Mouse (Mus musculus) stomach, embryonic 15.5 days (tissue): ENCODE data around the gene Cd28. TPM values are rescaled to one million over a fixed set of nuclear protein-coding genes. Genes with fewer than 3 reads are reported as not detected.

Source experiments
- ATAC-seq: fragments of 200-750 bp; cut with Nextera tagmentation; 2 replicates; pipeline ENCODE4 v1.8.0; 2017; ENCODE audit warnings: low read depth, moderate number of reproducible peaks, moderate TSS enrichment; ENCODE audit not compliant: insufficient read depth, low FRiP score
- H3K27ac ChIP-seq: fragments of 300-500 bp; sonication (generic); 2 replicates; pipeline ENCODE4 v1.5.1; 2015; ENCODE audit warnings: mild to moderate bottlenecking, inconsistent platforms
- H3K27me3 ChIP-seq: fragments of 300-500 bp; sonication (generic); replicated peaks from 2 replicates; pipeline ENCODE4 v1.6.1; 2015; ENCODE audit warnings: inconsistent platforms
- H3K36me3 ChIP-seq: fragments of 300-500 bp; sonication (generic); 2 replicates; pipeline ENCODE4 v1.6.1; 2015; ENCODE audit warnings: inconsistent platforms
- H3K4me1 ChIP-seq: fragments of 300-500 bp; sonication (generic); 2 replicates; pipeline ENCODE4 v1.6.1; 2015; ENCODE audit warnings: inconsistent platforms
- H3K4me2 ChIP-seq: fragments of 300-500 bp; sonication (generic); 2 replicates; pipeline ENCODE4 v1.6.1; 2015; ENCODE audit warnings: mild to moderate bottlenecking, inconsistent platforms
- H3K4me3 ChIP-seq: fragments of 300-500 bp; sonication (generic); replicated peaks from 2 replicates; pipeline ENCODE4 v1.5.1; 2015; ENCODE audit warnings: inconsistent platforms
- H3K9ac ChIP-seq: fragments of 300-500 bp; sonication (generic); 2 replicates; pipeline ENCODE4 v1.6.1; 2015; ENCODE audit warnings: inconsistent platforms
- H3K9me3 ChIP-seq: fragments of 300-500 bp; sonication (generic); 2 replicates; pipeline ENCODE4 v1.6.1; 2016; ENCODE audit warnings: inconsistent platforms
- WGBS: fragments of 180-500 bp; shearing (Covaris S2); methylation state at CpG from one replicate; pipeline ENCODE4 v1.1.7; 2015; 5-methylcytosine and 5-hydroxymethylcytosine counted together
- polyA plus RNA-seq: library from polyadenylated mRNA; unstranded; fragments of >200 nt; fragmentation: Nextera tagmentation; extraction: Ambion mirVana; gene quantifications from 2 replicates; pipeline ENCODE4 v1.2.1, GENCODE M21; 2015

The Cd28 gene
- polyA plus RNA-seq, 1 experiment from 2014 or later, result 0.18 TPM

- H3K4me1 ChIP-seq, result peaks cover 2% of the 10 kb centered on the region; the same call in 1 of the 2 replicates
- no peaks in the 10 kb centered on the region for H3K27me3 ChIP-seq
- no peaks in the 10 kb centered on the region for H3K36me3 ChIP-seq
- 78% methylated on average over 1 of the region's 1 CpGs for WGBS
- no peak for ATAC-seq
- H3K27ac ChIP-seq, result no peak overlapping the region
- H3K4me3 ChIP-seq, result no peak overlapping the region
- H3K9me3 ChIP-seq, result no peaks in the 10 kb centered on the region
- no peak overlapping the region for H3K4me2 ChIP-seq
- H3K9ac ChIP-seq, result no peak overlapping the region
Measured at GRCm38 (mm10) chr1:60752986-60753385, 36.4 kb downstream of the Cd28 start.

DNA sequence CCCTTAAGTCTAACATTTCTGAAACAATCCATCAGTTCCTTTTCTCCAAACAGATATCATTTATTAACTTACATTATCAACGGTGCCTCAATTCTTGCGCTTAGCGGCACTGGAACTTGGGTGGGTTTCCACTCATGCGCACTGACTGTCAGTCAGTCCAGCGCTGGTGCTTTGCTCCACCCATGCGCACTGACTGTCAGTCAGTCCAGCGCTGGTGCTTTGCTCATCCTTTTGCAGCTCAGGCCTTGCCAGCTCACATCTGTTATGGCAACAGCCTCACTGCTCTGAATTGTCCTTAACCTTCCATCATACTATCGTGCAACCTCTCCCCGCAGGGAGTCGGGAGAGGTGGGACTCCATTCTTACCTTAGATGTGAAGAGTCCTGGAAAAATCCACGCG lies 37.4 kb downstream of the Cd28 start:
- Histone ChIP-seq H3K4me2 (no peak overlapping the region), H3K4me3 (no peak overlapping the region), H3K9ac (no peak overlapping the region), H3K27me3 (no peaks in the 10 kb centered on the region), H3K36me3 (no peaks in the 10 kb centered on the region), H3K9me3 (no peaks in the 10 kb centered on the region), H3K4me1 (peaks cover 2% of the 10 kb centered on the region; the same call in 1 of the 2 replicates), H3K27ac (no peak overlapping the region)
- no peak for ATAC-seq
- WGBS, result 87% methylated on average over 12 of the region's 12 CpGs

DNA sequence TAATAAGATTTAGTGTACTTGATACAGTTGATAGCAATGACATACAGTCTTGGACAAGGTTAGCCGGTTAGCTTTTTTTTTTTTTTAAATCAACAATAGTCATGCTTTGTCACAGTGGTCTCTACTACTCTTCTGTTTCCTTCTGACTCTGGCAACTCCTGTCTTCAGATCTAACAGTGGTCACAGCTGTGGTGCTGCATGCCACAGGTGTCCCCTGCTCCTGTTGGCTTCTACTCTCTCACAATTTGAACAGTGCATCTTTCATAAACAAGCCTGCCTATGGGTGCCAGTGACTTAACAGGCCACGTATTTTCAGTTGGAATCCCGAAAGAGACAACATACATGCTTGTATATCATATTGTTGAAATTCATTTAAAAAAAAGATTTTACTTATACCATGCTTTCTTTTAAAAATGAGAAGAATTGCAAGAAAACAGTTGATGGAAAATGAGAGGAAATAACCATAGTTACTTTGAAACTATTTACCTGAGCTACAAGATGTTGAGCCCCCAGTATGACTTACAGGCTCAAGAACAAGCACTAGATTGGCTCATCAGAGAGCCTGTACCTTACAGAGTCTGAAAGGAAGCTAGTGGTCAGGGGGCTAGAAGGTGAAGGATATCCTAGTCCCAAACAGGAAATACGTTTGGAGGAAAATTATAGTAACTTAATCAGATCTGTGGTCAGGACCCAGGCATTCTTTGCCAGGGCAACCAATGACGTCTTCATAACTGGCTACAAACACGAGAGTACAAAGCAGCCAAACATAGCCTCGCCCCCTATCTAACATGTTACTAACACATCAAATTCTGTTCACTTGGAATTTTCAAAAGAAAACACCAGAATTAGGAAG lies 39.0 kb downstream of the Cd28 start:
- no peaks in the 10 kb centered on the region for H3K36me3 ChIP-seq
- H3K27ac ChIP-seq, result no peak overlapping the region
- no peak overlapping the region for H3K4me2 ChIP-seq
- H3K27me3 ChIP-seq, result no peaks in the 10 kb centered on the region
- ATAC-seq, result no peak
- WGBS, result 71% methylated on average over 7 of the region's 7 CpGs
- H3K9me3 ChIP-seq, result no peaks in the 10 kb centered on the region
- H3K4me1 ChIP-seq, result no peaks in the 10 kb centered on the region
- no peak overlapping the region for H3K9ac ChIP-seq
- H3K4me3 ChIP-seq, result no peak overlapping the region

GRCm38 (mm10) chr1:60757631-60758030 lies 41.0 kb downstream of the Cd28 start:
- no peaks in the 10 kb centered on the region for H3K9me3 ChIP-seq
- no peaks in the 10 kb centered on the region for H3K4me1 ChIP-seq
- no peaks in the 10 kb centered on the region for H3K36me3 ChIP-seq
- no peak for ATAC-seq
- H3K4me3 ChIP-seq, result no peak overlapping the region
- H3K4me2 ChIP-seq, result no peak overlapping the region
- no peak overlapping the region for H3K27ac ChIP-seq
- 85% methylated on average over 2 of the region's 2 CpGs for WGBS
- no peaks in the 10 kb centered on the region for H3K27me3 ChIP-seq
- H3K9ac ChIP-seq, result no peak overlapping the region

DNA sequence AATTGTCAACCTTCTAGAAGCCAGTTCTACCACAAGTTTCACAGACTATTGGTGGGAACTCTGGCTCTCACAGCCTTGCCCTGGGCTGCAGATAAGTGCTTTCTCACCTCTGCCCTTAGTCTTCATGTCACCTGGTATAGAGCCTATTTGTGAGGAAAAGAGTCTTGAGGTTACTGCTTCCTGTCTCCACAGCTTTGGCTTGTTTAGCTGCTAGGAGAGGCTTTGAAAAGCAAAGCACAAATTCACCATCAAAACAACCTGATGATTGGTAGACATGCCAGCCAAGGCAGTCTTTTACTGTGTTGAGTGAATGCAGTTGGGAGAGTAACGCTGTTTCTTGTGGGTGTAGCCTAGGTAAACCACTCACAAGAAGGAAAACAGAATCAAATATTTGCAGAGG lies 41.6 kb downstream of the Cd28 start:
- H3K36me3 ChIP-seq, result no peaks in the 10 kb centered on the region
- no peaks in the 10 kb centered on the region for H3K4me1 ChIP-seq
- 79% methylated on average over 1 of the region's 1 CpGs for WGBS
- H3K9ac ChIP-seq, result no peak overlapping the region
- no peak overlapping the region for H3K4me3 ChIP-seq
- no peaks in the 10 kb centered on the region for H3K27me3 ChIP-seq
- H3K27ac ChIP-seq, result no peak overlapping the region
- no peaks in the 10 kb centered on the region for H3K9me3 ChIP-seq
- no peak for ATAC-seq
- no peak overlapping the region for H3K4me2 ChIP-seq

DNA sequence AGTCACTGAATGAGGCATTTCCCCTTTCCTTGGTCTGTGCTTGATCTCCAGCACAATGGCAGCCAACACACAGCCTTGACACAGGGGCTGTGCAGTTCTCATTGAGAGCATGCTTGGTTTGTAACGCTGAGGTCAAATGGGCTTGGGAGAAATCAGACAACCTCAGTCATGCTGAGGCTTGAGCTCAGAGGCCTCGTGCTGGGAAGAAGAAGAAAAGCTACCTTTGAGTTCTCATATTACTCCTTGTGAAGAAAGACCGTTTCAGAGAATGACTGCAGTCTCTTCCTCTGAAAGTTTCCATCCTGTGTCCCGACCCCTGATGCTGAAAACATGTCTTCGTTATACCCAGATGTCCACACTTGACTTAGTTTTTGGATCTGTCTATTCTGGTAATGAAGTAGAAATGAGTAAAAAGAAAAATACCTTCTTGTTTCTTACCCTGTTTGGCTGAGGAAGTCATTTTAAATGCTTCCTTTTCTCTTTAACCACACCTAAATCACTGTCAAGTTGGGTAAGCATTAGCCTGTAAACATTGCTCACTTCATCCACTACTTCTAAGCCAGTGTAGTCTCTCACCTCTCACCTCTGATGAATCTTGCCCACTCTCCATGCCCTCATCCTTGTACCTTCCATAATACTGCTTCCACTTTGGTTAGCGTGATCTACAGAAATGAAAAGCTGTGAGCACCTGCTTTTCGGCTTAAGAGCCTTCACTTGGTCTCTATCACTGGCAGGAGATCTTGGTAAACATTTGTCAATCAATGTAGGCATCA lies 43.1 kb downstream of the Cd28 start:
- Histone ChIP-seq H3K36me3 (no peaks in the 10 kb centered on the region), H3K4me2 (no peak overlapping the region), H3K27ac (no peak overlapping the region), H3K4me3 (no peak overlapping the region), H3K27me3 (no peaks in the 10 kb centered on the region), H3K4me1 (no peaks in the 10 kb centered on the region), H3K9ac (no peak overlapping the region), H3K9me3 (no peaks in the 10 kb centered on the region)
- no peak for ATAC-seq
- 56% methylated on average over 7 of the region's 7 CpGs for WGBS

- no peak overlapping the region for H3K9ac ChIP-seq
- no peak overlapping the region for H3K4me3 ChIP-seq
- ATAC-seq, result no peak
- H3K9me3 ChIP-seq, result no peaks in the 10 kb centered on the region
- WGBS, result 77% methylated on average over 3 of the region's 3 CpGs
- no peak overlapping the region for H3K4me2 ChIP-seq
- no peak overlapping the region for H3K27ac ChIP-seq
- H3K36me3 ChIP-seq, result no peaks in the 10 kb centered on the region
- H3K4me1 ChIP-seq, result no peaks in the 10 kb centered on the region
- H3K27me3 ChIP-seq, result no peaks in the 10 kb centered on the region
Measured at GRCm38 (mm10) chr1:60760475-60760874, 43.9 kb downstream of the Cd28 start.

DNA sequence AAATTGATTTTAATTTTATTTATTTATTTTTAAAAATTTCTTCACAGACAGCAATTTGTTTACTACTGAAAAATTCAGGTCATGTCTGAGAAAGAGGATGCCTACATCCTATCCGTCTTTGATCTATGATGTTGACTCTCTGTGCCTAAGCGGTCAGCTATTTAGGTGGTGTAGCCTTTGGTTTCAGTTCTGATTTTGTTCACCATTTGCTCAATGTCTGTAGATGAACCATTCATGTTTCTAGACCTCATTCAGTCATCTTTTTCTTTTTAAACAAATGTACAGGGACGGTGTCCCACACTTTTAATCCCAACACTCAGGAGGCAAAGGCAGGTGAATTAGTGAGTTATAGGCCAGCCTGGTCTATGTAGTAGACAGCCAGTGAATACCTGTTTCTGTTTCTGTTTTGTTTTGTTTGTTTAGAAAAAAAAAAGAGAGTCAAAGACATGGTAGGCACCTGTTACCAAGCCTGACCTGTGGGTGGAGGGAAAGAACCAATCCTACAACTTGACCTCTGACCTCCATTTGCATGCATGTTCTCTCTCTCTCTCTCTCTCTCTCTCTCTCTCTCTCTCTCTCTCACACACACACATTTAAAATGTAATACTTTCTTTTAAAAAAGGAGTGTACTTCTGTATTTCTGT lies 45.0 kb downstream of the Cd28 start:
- H3K4me3 ChIP-seq, result no peak overlapping the region
- no peak overlapping the region for H3K4me2 ChIP-seq
- no peaks in the 10 kb centered on the region for H3K27me3 ChIP-seq
- H3K9ac ChIP-seq, result no peak overlapping the region
- H3K9me3 ChIP-seq, result no peaks in the 10 kb centered on the region
- no peak overlapping the region for H3K27ac ChIP-seq
- WGBS, result 91% methylated on average over 3 of the region's 3 CpGs
- no peaks in the 10 kb centered on the region for H3K4me1 ChIP-seq
- ATAC-seq, result no peak
- no peaks in the 10 kb centered on the region for H3K36me3 ChIP-seq

DNA sequence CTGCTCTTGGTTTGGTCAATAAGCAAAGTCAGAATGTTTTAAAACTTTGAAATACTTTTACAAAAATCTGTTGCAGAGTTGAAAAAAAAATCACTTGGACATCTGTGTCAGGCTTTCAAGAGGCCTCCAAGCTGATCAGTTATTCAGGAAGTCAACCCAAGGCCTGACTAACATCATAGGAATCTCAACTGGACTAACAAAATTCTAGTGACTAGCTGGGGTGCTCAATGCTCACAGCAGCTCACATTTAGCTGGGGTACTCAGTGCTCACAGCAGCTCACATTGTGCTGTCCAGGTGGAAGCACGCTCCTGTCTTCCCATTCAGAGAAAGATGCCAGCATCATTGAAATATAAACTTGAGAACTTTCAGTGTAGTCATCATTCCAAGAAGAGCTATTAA lies 45.9 kb downstream of the Cd28 start:
- 84% methylated on average over 1 of the region's 1 CpGs for WGBS
- Histone ChIP-seq H3K9ac (no peak overlapping the region), H3K4me2 (no peak overlapping the region), H3K36me3 (no peaks in the 10 kb centered on the region), H3K4me1 (no peaks in the 10 kb centered on the region), H3K27me3 (no peaks in the 10 kb centered on the region), H3K4me3 (no peak overlapping the region), H3K9me3 (no peaks in the 10 kb centered on the region), H3K27ac (no peak overlapping the region)
- no peak for ATAC-seq

- Histone ChIP-seq H3K27ac (no peak overlapping the region), H3K9ac (no peak overlapping the region), H3K9me3 (no peaks in the 10 kb centered on the region), H3K4me2 (no peak overlapping the region), H3K36me3 (no peaks in the 10 kb centered on the region), H3K4me3 (no peak overlapping the region), H3K4me1 (no peaks in the 10 kb centered on the region), H3K27me3 (no peaks in the 10 kb centered on the region)
- ATAC-seq, result no peak
- WGBS, result 81% methylated on average over 20 of the region's 20 CpGs
Measured at GRCm38 (mm10) chr1:60762916-60763315, 46.3 kb downstream of the Cd28 start.

DNA sequence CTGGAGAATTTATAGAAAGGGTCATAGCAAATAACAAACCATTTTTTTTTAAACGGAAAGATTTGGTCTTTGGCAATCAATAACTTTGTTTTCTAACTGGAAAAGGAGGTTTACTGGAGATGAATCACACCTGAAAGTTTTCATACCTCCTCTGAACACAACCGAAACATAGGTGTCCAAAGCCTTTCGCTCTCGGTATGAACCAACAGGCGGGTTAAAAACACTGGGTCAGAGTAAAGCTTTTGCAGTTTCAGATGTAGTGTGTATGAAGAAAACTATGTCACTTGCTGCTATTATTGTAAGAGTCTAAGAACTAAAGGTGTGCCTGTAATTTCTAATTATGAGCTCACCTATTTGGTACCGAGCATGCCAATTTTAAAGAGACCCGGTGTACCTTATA lies 55.2 kb downstream of the Cd28 start:
- Histone ChIP-seq H3K4me2 (no peak overlapping the region), H3K27ac (no peak overlapping the region), H3K4me1 (no peaks in the 10 kb centered on the region), H3K9ac (no peak overlapping the region), H3K36me3 (no peaks in the 10 kb centered on the region), H3K9me3 (no peaks in the 10 kb centered on the region), H3K4me3 (no peak overlapping the region), H3K27me3 (no peaks in the 10 kb centered on the region)
- ATAC-seq, result no peak
- 88% methylated on average over 7 of the region's 7 CpGs for WGBS

GRCm38 (mm10) chr1:60773231-60773630 lies 56.6 kb downstream of the Cd28 start:
- 0 out of 2 replicates have a peak, but pooled peaks cover 2% of the 10 kb centered on the region for H3K4me1 ChIP-seq
- no peak overlapping the region for H3K9ac ChIP-seq
- H3K4me2 ChIP-seq, result no peak overlapping the region
- ATAC-seq, result no peak
- H3K27me3 ChIP-seq, result no peaks in the 10 kb centered on the region
- 68% methylated on average over 3 of the region's 3 CpGs for WGBS
- H3K27ac ChIP-seq, result no peak overlapping the region
- H3K9me3 ChIP-seq, result no peaks in the 10 kb centered on the region
- no peaks in the 10 kb centered on the region for H3K36me3 ChIP-seq
- H3K4me3 ChIP-seq, result no peak overlapping the region
